Comparison of ENCODE assay signal across 10 mouse cellular contexts in the genomic region with DNA sequence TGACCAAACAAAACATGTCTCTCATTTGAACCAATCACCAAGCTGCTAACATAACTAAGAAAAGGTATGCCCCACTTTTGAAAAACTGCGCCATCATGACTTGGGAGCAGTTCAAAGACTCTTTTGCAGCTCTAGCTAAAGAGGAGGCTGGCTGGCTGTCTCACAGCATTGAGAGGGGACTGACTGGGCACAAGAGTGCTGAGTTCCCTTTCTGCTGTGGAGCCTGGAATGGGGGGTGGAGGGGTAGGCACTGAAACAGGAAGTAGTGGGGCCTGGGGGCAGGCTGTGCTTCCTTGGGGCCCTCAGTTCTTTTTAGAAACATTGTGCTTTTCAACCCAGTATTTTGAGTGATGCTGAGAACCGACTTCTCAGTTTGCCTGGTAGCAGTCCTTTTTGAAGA. TPM values are rescaled to one million over a fixed set of nuclear protein-coding genes. Genes with fewer than 3 reads are reported as not detected.
DNase-seq lines count a peak whose midpoint lies in the region.
"Had no signal": no experiment of that assay in that cellular context is flagged by ENCODE, and none has a peak within 500 bp of the region (broad histone marks: within the 10 kb centered on the region; RNA-seq: fewer than 3 reads in every experiment).

No protein-coding gene starts in this region.

- peak overlapping the region; percentile 38 for H3K4me3 ChIP-seq in megakaryocyte, embryonic 14.5 days (replicated peaks)
- H3K4me3 ChIP-seq: heart, embryonic 13.5 days; limb, embryonic 15.5 days had no signal

- H3K36me3 ChIP-seq in megakaryocyte, embryonic 14.5 days (replicated peaks; ENCODE audit: low read length), result no peaks in the 10 kb centered on the region
- H3K36me3 ChIP-seq: heart, embryonic 13.5 days; limb, embryonic 15.5 days had no signal

- H3K4me1 ChIP-seq in megakaryocyte, embryonic 14.5 days, result peaks cover 63% of the 10 kb centered on the region
- H3K4me1 ChIP-seq: limb, embryonic 15.5 days had no signal

- H3K27me3 ChIP-seq in megakaryocyte, embryonic 14.5 days (replicated peaks), result no peaks in the 10 kb centered on the region
- H3K27me3 ChIP-seq: heart, embryonic 13.5 days; limb, embryonic 15.5 days had no signal

- H3K9me3 ChIP-seq in megakaryocyte, embryonic 14.5 days, result no peaks in the 10 kb centered on the region; the same call in 1 of the 2 replicates
- H3K9me3 ChIP-seq: heart, embryonic 13.5 days; limb, embryonic 15.5 days had no signal

- DNase-seq in frontal cortex, postnatal 10 days (ENCODE audit: low spot score in 2 of 2), result peak; percentile 17 to 44
- DNase-seq in frontal cortex, postnatal 36 days (ENCODE audit: low spot score in 2 of 2), result no peak
- DNase-seq in right cerebral cortex, postnatal 10 days (ENCODE audit: low spot score in 2 of 2), result peak; percentile 57 to 59
- no peak for DNase-seq in right cerebral cortex, postnatal 4 days
- DNase-seq in thymus, postnatal 36 days, result peak; percentile 72 to 86
- no peak for DNase-seq in urinary bladder, postnatal 36 days (ENCODE audit: low spot score in 2 of 2)
- DNase-seq in kidney, adult 18-20 months, result no peak

RNA-seq across cellular contexts. Expression of gene Ifngr1, which starts 7.7 kb away (rescaled TPM):
- polyA plus RNA-seq in megakaryocyte, embryonic 14.5 days (2012; ENCODE audit: insufficient read depth, low replicate concordance), result 7.1 TPM in 1 of 2 replicates, not detected in the other

RNA-seq across cellular contexts. Expression of gene Il22ra2, which starts 37.7 kb away (rescaled TPM):
- not detected in 2 replicates for polyA plus RNA-seq in megakaryocyte, embryonic 14.5 days (2012; ENCODE audit: insufficient read depth, low replicate concordance)
- polyA plus RNA-seq: heart, embryonic 13.5 days had no signal

Comparison
In these comparisons a context has a peak if more than half of its experiments do, and no peak if none do; other contexts are left out.
1. DNase-seq: peak in frontal cortex, postnatal 10 days (2 of 2), right cerebral cortex, postnatal 10 days (2 of 2) and thymus, postnatal 36 days (2 of 2); none in frontal cortex, postnatal 36 days (0 of 2), right cerebral cortex, postnatal 4 days (single experiment), urinary bladder, postnatal 36 days (0 of 2) and kidney, adult 18-20 months (single experiment).